ENCODE assay signal across 8 mouse cellular contexts in genomic region chr2:102589977-102590376, GRCm38 (mm10). TPM values are rescaled to one million over a fixed set of nuclear protein-coding genes. Genes with fewer than 3 reads are reported as not detected.
A peak's percentile ranks its signal among the peaks of the same experiment; 100 is the strongest.
DNase-seq lines count a peak whose midpoint lies in the region; ATAC-seq and TF ChIP-seq lines count a peak whose summit lies in the region.

No protein-coding gene starts in this region.

- no peak overlapping the region for H3K27ac ChIP-seq in liver, postnatal 0 days (ENCODE audit: low read depth)
- H3K27ac ChIP-seq in forebrain, embryonic 13.5 days = no peak overlapping the region
- H3K27ac ChIP-seq in midbrain, embryonic 12.5 days (replicated peaks) = no peak overlapping the region

- TF ChIP-seq CTCF in liver, postnatal 0 days (IDR thresholded peaks at IDR 0.05; ENCODE audit: low read depth) = peak; percentile 77

- no peak for TF ChIP-seq EP300 in liver, postnatal 0 days (IDR thresholded peaks at IDR 0.05; ENCODE audit: low read depth)

- no peak overlapping the region for H3K4me3 ChIP-seq in liver, postnatal 0 days (ENCODE audit: low read depth, low read length)
- no peak overlapping the region for H3K4me3 ChIP-seq in forebrain, embryonic 13.5 days
- H3K4me3 ChIP-seq in midbrain, embryonic 12.5 days = no peak overlapping the region

- no peaks in the 10 kb centered on the region for H3K27me3 ChIP-seq in liver, postnatal 0 days (ENCODE audit: insufficient read depth, low read length)
- no peaks in the 10 kb centered on the region for H3K27me3 ChIP-seq in forebrain, embryonic 13.5 days
- peaks cover 4% of the 10 kb centered on the region; the same call in 1 of the 2 replicates for H3K27me3 ChIP-seq in midbrain, embryonic 12.5 days

- no peak overlapping the region for H3K9ac ChIP-seq in liver, postnatal 0 days (replicated peaks)
- H3K9ac ChIP-seq in forebrain, embryonic 13.5 days = no peak overlapping the region
- no peak overlapping the region for H3K9ac ChIP-seq in midbrain, embryonic 12.5 days (replicated peaks)

- DNase-seq in liver, postnatal 0 days = peak; percentile 17
- DNase-seq in liver = no peak
- peak; percentile 16 for DNase-seq in brain, embryonic 18.5 days (ENCODE audit: low read depth, low spot score)
- peak; percentile 41 for DNase-seq in kidney, postnatal 14 days
- peak; percentile 19 for DNase-seq in thymus, postnatal 4 days

- H3K36me3 ChIP-seq in liver, postnatal 0 days (replicated peaks; ENCODE audit: insufficient read depth, low read length) = no peaks in the 10 kb centered on the region
- no peaks in the 10 kb centered on the region for H3K36me3 ChIP-seq in forebrain, embryonic 13.5 days (ENCODE audit: poor library complexity, severe bottlenecking)
- H3K36me3 ChIP-seq in midbrain, embryonic 12.5 days = no peaks in the 10 kb centered on the region

- ATAC-seq in liver, postnatal 0 days = no peak
- ATAC-seq in forebrain, embryonic 13.5 days = peak; percentile 86
- peak; percentile 69; the same call in 1 of the 2 replicates for ATAC-seq in midbrain, embryonic 12.5 days (ENCODE audit: low FRiP score, low read depth)
- ATAC-seq in megakaryocyte, adult 5-6 weeks (ENCODE audit: poor library complexity, severe bottlenecking) = no peak

- no peak overlapping the region for H3K4me2 ChIP-seq in liver, postnatal 0 days (ENCODE audit: low read depth, low read length)
- no peak overlapping the region for H3K4me2 ChIP-seq in forebrain, embryonic 13.5 days
- H3K4me2 ChIP-seq in midbrain, embryonic 12.5 days (replicated peaks) = no peak overlapping the region

- no peaks in the 10 kb centered on the region for H3K4me1 ChIP-seq in liver, postnatal 0 days (ENCODE audit: insufficient read depth)
- no peaks in the 10 kb centered on the region for H3K4me1 ChIP-seq in forebrain, embryonic 13.5 days
- no peaks in the 10 kb centered on the region for H3K4me1 ChIP-seq in midbrain, embryonic 12.5 days

- no peaks in the 10 kb centered on the region for H3K9me3 ChIP-seq in liver, postnatal 0 days (ENCODE audit: low read length)
- no peaks in the 10 kb centered on the region for H3K9me3 ChIP-seq in forebrain, embryonic 13.5 days (replicated peaks)
- H3K9me3 ChIP-seq in midbrain, embryonic 12.5 days = no peaks in the 10 kb centered on the region

- 36% methylated on average over 2 of the region's 2 CpGs for WGBS in liver, postnatal 0 days (ENCODE audit: insufficient replicate concordance)
- 37% methylated on average over 2 of the region's 2 CpGs for WGBS in forebrain, embryonic 13.5 days
- WGBS in midbrain, embryonic 12.5 days = 37% methylated on average over 2 of the region's 2 CpGs

RNA-seq across cellular contexts. Expression of gene Pamr1, which starts 40.2 kb away (rescaled TPM):
- polyA plus RNA-seq in liver, postnatal 0 days (2015; fragmentation: Nextera tagmentation; extraction: Ambion mirVana) = 5.1 and 6.2 TPM in 2 replicates
- 0.79 and 0.86 TPM in 2 replicates for polyA plus RNA-seq in forebrain, embryonic 13.5 days (2015; fragmentation: Nextera tagmentation; extraction: Ambion mirVana)
- 1.7 and 2.7 TPM in 2 replicates for polyA plus RNA-seq in midbrain, embryonic 12.5 days (2016; fragmentation: Nextera tagmentation; extraction: Ambion mirVana)
- not detected in 2 replicates for total RNA-seq in megakaryocyte, adult 5-6 weeks (2015)
- total RNA-seq in megakaryocyte, adult 5-6 weeks (2017) = not detected in 2 replicates

Comparison
In these comparisons a context has a peak if more than half of its experiments do, and no peak if none do; other contexts are left out.
1. ATAC-seq: peak in forebrain, embryonic 13.5 days (single experiment) and midbrain, embryonic 12.5 days (single experiment); none in liver, postnatal 0 days (single experiment) and megakaryocyte, adult 5-6 weeks (single experiment).